Mouse (Mus musculus): ENCODE measurements around the gene Ttc12. TPM values are rescaled to one million over a fixed set of nuclear protein-coding genes. Genes with fewer than 3 reads are reported as not detected.

Gene Ttc12
- total and polyA plus RNA-seq, 3 experiments: 0.44 to 0.67 (median 0.59) TPM

DNA sequence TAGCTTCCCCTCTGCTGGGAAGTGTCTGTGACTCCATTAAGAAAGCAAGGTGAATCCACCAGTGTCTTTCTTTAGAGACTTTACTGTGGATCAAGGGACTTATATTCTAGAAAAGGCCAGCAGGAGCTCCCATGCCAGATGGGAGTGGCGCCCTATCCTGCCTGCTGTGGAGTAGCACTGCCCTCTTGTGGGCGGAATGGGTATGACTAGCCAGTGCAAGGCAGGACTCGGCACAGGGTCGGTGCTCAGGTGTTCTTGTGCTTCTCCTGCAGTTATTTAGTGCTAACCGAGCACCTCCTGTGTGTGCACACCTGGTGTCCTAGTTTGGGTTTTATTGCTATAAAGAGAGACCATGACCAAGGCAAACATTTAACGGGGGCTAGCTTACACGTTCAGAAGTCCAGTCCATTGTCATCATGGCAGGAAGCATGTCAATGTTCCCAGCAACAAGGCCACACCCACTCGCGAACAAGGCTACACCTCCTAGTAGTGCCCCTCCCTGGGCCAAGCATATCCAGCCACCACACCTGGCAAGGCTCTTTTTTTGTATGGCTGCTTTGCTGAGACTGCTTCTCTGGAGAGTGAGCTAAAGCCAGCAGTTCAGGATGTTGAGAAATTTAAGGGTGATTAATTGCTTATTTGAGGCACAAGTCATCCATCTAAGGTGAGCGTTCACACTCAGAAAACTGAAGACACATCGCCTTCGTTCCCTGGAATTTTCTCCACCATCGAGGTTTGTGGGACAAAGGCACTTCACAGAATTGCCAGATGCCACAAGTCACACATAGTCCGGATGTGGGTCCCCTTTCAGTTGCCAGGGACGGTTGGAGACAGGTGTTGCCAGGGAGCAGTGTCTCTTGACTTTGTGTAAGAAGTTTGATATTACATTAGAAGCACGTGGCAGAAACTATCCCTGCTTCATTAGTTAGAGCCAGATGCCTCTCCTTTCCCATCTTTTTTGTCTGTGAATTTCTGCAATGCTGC, 3.2 kb upstream of the Ttc12 start (continued):
- TF ChIP-seq MEF2A (IDR thresholded peaks at IDR 0.05; ENCODE audit: borderline replicate concordance, low read depth, low read length) (0 out of 2 replicates have a peak, but pooled peaks have one; percentile 19), BHLHE40 (IDR thresholded peaks at IDR 0.05; ENCODE audit: low read depth, low read length) (0 out of 2 replicates have a peak, but pooled peaks have one; percentile 27), ZKSCAN1 (IDR thresholded peaks at IDR 0.05; ENCODE audit: borderline replicate concordance, low read depth, low read length) (no peak), USF1 (IDR thresholded peaks at IDR 0.05; ENCODE audit: low read depth, low read length) (no peak), JUN (IDR thresholded peaks at IDR 0.05; ENCODE audit: insufficient read depth, low read depth, low read length) (no peak), CTCF (conservative IDR thresholded peaks at IDR 0.05 in 1 of 2, IDR thresholded peaks at IDR 0.05 in 1 of 2; ENCODE audit: low read depth in 2 of 2, low read length in 2 of 2) (peak; percentile 97 to 99), E2F4 (IDR thresholded peaks at IDR 0.05; ENCODE audit: insufficient replicate concordance, low read depth, low read length) (no peak), USF2 (conservative IDR thresholded peaks at IDR 0.05; ENCODE audit: low read depth, low read length) (no peak), CHD2 (IDR thresholded peaks at IDR 0.05; ENCODE audit: low read length) (no peak), ELF1 (IDR thresholded peaks at IDR 0.05; ENCODE audit: low read depth, low read length) (0 out of 2 replicates have a peak, but pooled peaks have one; percentile 23), MAX (IDR thresholded peaks at IDR 0.05; ENCODE audit: low read length) (peak; percentile 57; the same call in 1 of the 2 replicates), HCFC1 (IDR thresholded peaks at IDR 0.05; ENCODE audit: low read depth, low read length) (no peak)

GRCm38 (mm10) chr9:49488258-49488657, 2.2 kb upstream of the Ttc12 start:
- in situ Hi-C loops (cut with MboI; ENCODE audit: low pct_ligation_motif_present, low pct_unique_long_range_greater_than_20kb, low sequenced_read_pairs): loop anchor here (5.0 to 25.0 kb wide), 4 partner anchors 241 to 851 kb away; partner anchors contain the start of genes Htr3b and Tmprss5
- Histone ChIP-seq H3K9ac (ENCODE audit: insufficient read depth, low read depth) (no peak overlapping the region), H3K79me2 (replicated peaks; ENCODE audit: control insufficient read depth, extremely low read depth, insufficient read depth, poor library complexity, severe bottlenecking) (no peaks in the 10 kb centered on the region), H3K27me3 (replicated peaks) (peaks cover 5% of the 10 kb centered on the region), H3K36me3 (replicated peaks in 1 of 2; ENCODE audit: control insufficient read depth in 1 of 2, insufficient read depth in 1 of 2, low read length in 1 of 2) (no peaks in the 10 kb centered on the region), H3K4me3 (replicated peaks in 1 of 3; ENCODE audit: low read depth in 2 of 3, low read length in 2 of 3, poor library complexity in 1 of 3) (no peak overlapping the region), H3K9me3 (replicated peaks; ENCODE audit: low read length) (no peaks in the 10 kb centered on the region), H3K4me2 (ENCODE audit: insufficient read depth, low read depth, poor library complexity, severe bottlenecking) (no peak overlapping the region), H3K4me1 (ENCODE audit: control insufficient read depth in 1 of 2, insufficient read depth in 2 of 2) (peaks cover 2 to 13% of the 10 kb centered on the region in 2 experiments; a peak in 2 of 4 replicates), H3K27ac (ENCODE audit: insufficient read depth, low read depth) (no peak overlapping the region)
- DNase-seq (ENCODE audit: extremely low read depth): no peak
- no peak for TF ChIP-seq NRF1 (IDR thresholded peaks at IDR 0.05; ENCODE audit: low read depth, low read length)
- no peak for TF ChIP-seq TCF12 (IDR thresholded peaks at IDR 0.05; ENCODE audit: low read depth, low read length)
- TF ChIP-seq ZC3H11A (IDR thresholded peaks at IDR 0.05; ENCODE audit: low read depth, low read length): no peak
- no peak for TF ChIP-seq MAX (IDR thresholded peaks at IDR 0.05; ENCODE audit: low read length)
- no peak for TF ChIP-seq SMC3 (IDR thresholded peaks at IDR 0.05; ENCODE audit: low read depth, low read length)
- TF ChIP-seq PAX5 (IDR thresholded peaks at IDR 0.05; ENCODE audit: low read length): no peak
- no peak for TF ChIP-seq UBTF (IDR thresholded peaks at IDR 0.05; ENCODE audit: low read depth, low read length)
- no peak for TF ChIP-seq RCOR1 (conservative IDR thresholded peaks at IDR 0.05; ENCODE audit: low read depth, low read length)
- no peak for TF ChIP-seq E2F4 (IDR thresholded peaks at IDR 0.05; ENCODE audit: insufficient replicate concordance, low read depth, low read length)
- no peak for TF ChIP-seq USF1 (IDR thresholded peaks at IDR 0.05; ENCODE audit: low read depth, low read length)
- TF ChIP-seq ZKSCAN1 (IDR thresholded peaks at IDR 0.05; ENCODE audit: borderline replicate concordance, low read depth, low read length): no peak
- TF ChIP-seq ZNF384 (IDR thresholded peaks at IDR 0.05; ENCODE audit: low read depth, low read length): no peak
- dilution Hi-C loops (cut with MboI; ENCODE audit: extremely low pct_ligation_motif_present, extremely low pct_unique_long_range_greater_than_20kb, low sequenced_read_pairs): no loop called here
